Mouse (Mus musculus) midbrain, postnatal 0 days (tissue): Measurements from ENCODE around the gene Esp38. TPM values are rescaled to one million over a fixed set of nuclear protein-coding genes. Genes with fewer than 3 reads are reported as not detected.
"Not testable (repeated sequence)": the region's sequence is repeated elsewhere in the genome, so short reads cannot be mapped to it uniquely, and the experiment has no call there.

Experiments
- ATAC-seq: fragments of 200-750 bp; cut with Nextera tagmentation; 2 replicates; pipeline ENCODE4 v1.8.0; 2017; ENCODE audit warnings: moderate number of reproducible peaks, mild to moderate bottlenecking, moderate TSS enrichment, moderate library complexity; ENCODE audit not compliant: low FRiP score
- DNase-seq: peaks from one replicate; pipeline ENCODE4 v3.0.0-alpha.2; 2015; ENCODE audit warnings: low spot score
- H3K27ac ChIP-seq: fragments of 300-500 bp; sonication (generic); 2 replicates; pipeline ENCODE4 v1.5.1; 2014; ENCODE audit warnings: low read depth, mild to moderate bottlenecking, low read length, mixed read lengths
- H3K27me3 ChIP-seq: fragments of 300-500 bp; sonication (generic); 2 replicates; pipeline ENCODE4 v1.6.1; 2014; ENCODE audit warnings: low read length, control low read depth, mixed read lengths; ENCODE audit not compliant: insufficient read depth
- H3K36me3 ChIP-seq: fragments of 300-500 bp; sonication (generic); 2 replicates; pipeline ENCODE4 v1.6.1; 2014; ENCODE audit warnings: low read length, control low read depth, mixed read lengths; ENCODE audit not compliant: insufficient read depth
- H3K4me1 ChIP-seq: fragments of 300-500 bp; sonication (generic); 2 replicates; pipeline ENCODE4 v1.6.1; 2014; ENCODE audit warnings: mild to moderate bottlenecking, control low read depth, antibody characterized with exemption, low read length, mixed read lengths; ENCODE audit not compliant: insufficient read depth
- H3K4me2 ChIP-seq: fragments of 300-500 bp; sonication (generic); 2 replicates; pipeline ENCODE4 v1.6.1; 2014; ENCODE audit warnings: low read depth, mild to moderate bottlenecking, low read length, mixed read lengths; ENCODE audit not compliant: poor library complexity, severe bottlenecking
- H3K4me3 ChIP-seq: fragments of 300-500 bp; sonication (generic); 2 replicates; pipeline ENCODE4 v1.5.1; 2014; ENCODE audit warnings: low read depth, mild to moderate bottlenecking, low read length, moderate library complexity
- H3K9ac ChIP-seq: fragments of 300-500 bp; sonication (generic); replicated peaks from 2 replicates; pipeline ENCODE4 v1.6.1; 2014; ENCODE audit warnings: mild to moderate bottlenecking, low read length, moderate library complexity, mixed read lengths; ENCODE audit not compliant: poor library complexity, severe bottlenecking
- H3K9me3 ChIP-seq: fragments of 300-500 bp; sonication (generic); 2 replicates; pipeline ENCODE4 v1.6.1; 2016; ENCODE audit warnings: low read length, control low read depth
- CTCF ChIP-seq: IDR thresholded peaks from 2 replicates; pipeline ENCODE4 v1.5.1; 2016; ENCODE audit warnings: antibody characterized with exemption, mild to moderate bottlenecking
- WGBS: fragments of 180-500 bp; shearing (Covaris S2); extraction: QIAGEN DNeasy Blood & Tissue Kit; methylation state at CpG from one replicate; pipeline ENCODE4 v1.1.7; 2014; 5-methylcytosine and 5-hydroxymethylcytosine counted together
- polyA plus RNA-seq: library from polyadenylated mRNA; unstranded; fragments of >200 nt; fragmentation: Nextera tagmentation; extraction: Ambion mirVana; gene quantifications from 2 replicates; pipeline ENCODE4 v1.2.1, GENCODE M21; 2015
- total RNA-seq: library from RNA; depleted of rRNA; stranded (reverse); fragments of >200 nt; gene quantifications from 2 replicates; pipeline ENCODE4 v1.2.3, GENCODE M21; 2014; rRNA removed

Gene Esp38
- total RNA-seq (not detected in 2 replicates), polyA plus RNA-seq (not detected in 2 replicates)

DNA sequence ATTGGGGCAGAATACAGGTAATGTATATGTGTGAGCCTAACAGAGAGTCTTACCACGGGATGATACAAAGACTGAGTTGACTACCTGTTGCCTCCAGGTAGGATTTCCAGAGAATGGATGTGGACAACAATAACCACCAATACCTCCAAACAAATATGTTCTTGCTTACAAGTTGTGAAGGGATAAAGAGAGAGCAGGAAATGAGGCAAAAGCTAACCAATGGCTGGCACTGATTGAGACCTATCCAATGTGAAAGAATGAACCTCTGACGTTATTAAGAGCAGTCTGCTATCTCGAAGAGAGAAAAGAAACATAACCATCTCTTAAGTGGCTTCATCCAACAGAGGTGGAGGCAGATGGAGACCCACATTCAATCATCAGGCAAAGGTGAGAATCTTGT is at the start of gene Esp38:
Gene Esp38 (plus strand): TSS at position 301 of the 400 bp plus-strand sequence.
- H3K36me3 ChIP-seq: no peaks in the 10 kb centered on the region
- 77% methylated on average over 3 of the region's 3 CpGs for WGBS
- H3K9me3 ChIP-seq: no peaks in the 10 kb centered on the region
- H3K4me2 ChIP-seq: no peak within 1 kb of the TSS
- no peak within 1 kb of the TSS for H3K27ac ChIP-seq
- no peak for TF ChIP-seq CTCF
- ATAC-seq (no peak), DNase-seq (no peak)
- H3K9ac ChIP-seq: no peak within 1 kb of the TSS
- H3K4me3 ChIP-seq: no peak within 1 kb of the TSS
- H3K4me1 ChIP-seq: no peaks in the 10 kb centered on the region
- no peaks in the 10 kb centered on the region for H3K27me3 ChIP-seq

DNA sequence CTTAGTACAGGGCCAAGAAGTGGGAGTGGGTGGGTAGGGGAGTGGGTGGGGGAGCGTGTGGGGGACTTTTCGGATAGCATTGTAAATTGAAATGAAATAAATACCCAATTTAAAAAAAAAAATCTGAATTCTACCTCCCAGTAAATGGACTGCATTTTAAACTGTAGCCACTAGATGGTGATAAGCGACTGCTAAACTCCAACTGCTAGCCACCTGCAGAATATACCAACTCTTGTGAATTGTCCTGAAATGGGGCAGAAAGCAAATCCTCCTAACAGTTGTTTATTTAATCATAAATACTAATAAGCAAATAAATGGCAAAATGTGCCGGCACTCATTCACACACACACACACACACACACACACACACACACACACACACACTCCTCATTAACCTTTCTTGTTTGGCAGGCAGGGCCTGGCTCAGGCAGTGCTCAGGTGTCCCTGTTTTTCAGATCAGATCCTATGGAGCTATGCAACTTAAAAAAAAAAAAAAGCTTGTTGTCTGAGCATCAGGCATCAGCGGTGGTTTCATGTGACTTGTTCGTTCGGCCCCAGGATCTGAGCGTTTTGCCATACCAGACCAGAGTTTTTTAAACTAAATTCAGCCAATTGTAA is 47.3 kb upstream of the Esp38 start:
- 44% methylated on average over 8 of the region's 8 CpGs for WGBS
- not testable (repeated sequence) for H3K9me3 ChIP-seq, H3K36me3 ChIP-seq, DNase-seq, H3K4me1 ChIP-seq, H3K4me3 ChIP-seq, H3K4me2 ChIP-seq, H3K9ac ChIP-seq, H3K27ac ChIP-seq, H3K27me3 ChIP-seq
- ATAC-seq: 0 out of 2 replicates have a peak, but pooled peaks have one; percentile 65
- peak; percentile 40 for TF ChIP-seq CTCF

Other genes with a start within 250 kb of the Esp38 start
- not detected in 2 replicates for gene AC192777.2, start 144.9 kb downstream of the Esp38 start, total RNA-seq
- gene AC192777.2, start 144.9 kb downstream of the Esp38 start, polyA plus RNA-seq: not detected in 2 replicates